Mouse (Mus musculus) spleen, postnatal 36 days (tissue): ENCODE data around the gene Mcpt8.
"Not testable (repeated sequence)": the region's sequence is repeated elsewhere in the genome, so short reads cannot be mapped to it uniquely, and the experiment has no call there.

Experiments
- DNase-seq, 2 experiments: peaks; one replicate each; pipeline ENCODE4 v3.0.0; 2022; ENCODE audit warnings: low spot score in 2 of 2, mixed read lengths in 1 of 2

Mcpt8 gene

DNA sequence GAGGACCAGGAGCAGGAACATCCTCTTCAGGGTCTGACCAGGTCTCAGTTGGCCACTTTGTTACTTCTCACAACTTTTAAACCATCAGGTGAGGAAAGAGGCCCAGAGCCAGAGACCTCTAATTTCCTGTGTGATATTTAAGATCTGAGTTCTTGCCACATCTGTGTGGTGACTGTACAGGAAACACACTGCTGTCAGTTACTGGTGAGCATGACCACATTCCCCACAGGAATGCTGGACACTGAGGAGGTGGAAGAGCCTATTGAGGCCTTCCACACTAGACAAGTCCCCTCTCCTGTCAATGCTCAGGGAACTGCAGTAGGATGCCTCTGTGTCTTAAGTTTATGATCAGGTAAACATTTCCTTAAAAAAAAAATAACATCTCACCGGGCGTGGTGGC, at the start of gene Mcpt8:
TSS of gene Mcpt8 (minus strand) at position 107 of the 400 bp plus-strand sequence.
- no peak for DNase-seq

GRCm38 (mm10) chr14:56133675-56134074, 48.6 kb upstream of the Mcpt8 start:
- not testable (repeated sequence) for DNase-seq

GRCm38 (mm10) chr14:56132508-56132907, 47.4 kb upstream of the Mcpt8 start, which contains the start of gene Gzmd:
Gene Gzmd, minus strand, starts transcription at chr14:56132608.
- DNase-seq: not testable (repeated sequence)

GRCm38 (mm10) chr14:56128341-56128740, 43.3 kb upstream of the Mcpt8 start:
- no peak for DNase-seq

- DNase-seq: no peak
Observed at GRCm38 (mm10) chr14:56123516-56123915, 38.4 kb upstream of the Mcpt8 start.

GRCm38 (mm10) chr14:56120525-56120924, 35.5 kb upstream of the Mcpt8 start, which contains the start of gene Gzme:
Gene Gzme, minus strand, starts transcription at chr14:56120625.
- DNase-seq: no peak

GRCm38 (mm10) chr14:56115531-56116310, 30.6 kb upstream of the Mcpt8 start:
- DNase-seq: not testable (repeated sequence)

GRCm38 (mm10) chr14:56105447-56106180, 20.5 kb upstream of the Mcpt8 start:
- DNase-seq: no peak

GRCm38 (mm10) chr14:56105016-56105415, 19.9 kb upstream of the Mcpt8 start:
- no peak for DNase-seq

- DNase-seq: no peak
Observed at GRCm38 (mm10) chr14:56103452-56103851, 18.4 kb upstream of the Mcpt8 start.

DNA sequence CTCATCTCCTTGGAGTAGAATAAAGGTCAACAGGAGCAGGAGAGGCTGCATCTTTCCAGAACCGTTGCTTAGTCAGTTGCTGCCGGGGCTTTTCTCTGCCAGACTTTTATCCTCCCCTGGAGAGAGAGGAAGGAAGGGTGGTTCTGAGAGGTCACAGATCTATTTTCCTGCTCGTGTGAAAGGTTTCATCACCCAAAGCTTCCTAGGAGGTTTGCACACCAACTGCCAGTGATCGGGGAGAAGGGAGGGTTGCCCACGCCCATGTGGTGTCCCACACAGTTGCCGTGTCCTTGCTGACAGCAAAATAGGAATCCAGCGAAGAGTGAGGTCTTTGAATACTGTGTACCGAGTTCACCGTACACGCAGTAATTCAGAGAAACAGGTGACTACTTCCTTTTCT, 17.3 kb upstream of the Mcpt8 start, which contains the start of gene Ctsg:
TSS of gene Ctsg (minus strand) at position 189 of the 400 bp plus-strand sequence.
- DNase-seq: no peak

GRCm38 (mm10) chr14:56098940-56099339, 13.9 kb upstream of the Mcpt8 start:
- DNase-seq: no peak

GRCm38 (mm10) chr14:56097597-56097996, 12.5 kb upstream of the Mcpt8 start:
- no peak for DNase-seq

DNA sequence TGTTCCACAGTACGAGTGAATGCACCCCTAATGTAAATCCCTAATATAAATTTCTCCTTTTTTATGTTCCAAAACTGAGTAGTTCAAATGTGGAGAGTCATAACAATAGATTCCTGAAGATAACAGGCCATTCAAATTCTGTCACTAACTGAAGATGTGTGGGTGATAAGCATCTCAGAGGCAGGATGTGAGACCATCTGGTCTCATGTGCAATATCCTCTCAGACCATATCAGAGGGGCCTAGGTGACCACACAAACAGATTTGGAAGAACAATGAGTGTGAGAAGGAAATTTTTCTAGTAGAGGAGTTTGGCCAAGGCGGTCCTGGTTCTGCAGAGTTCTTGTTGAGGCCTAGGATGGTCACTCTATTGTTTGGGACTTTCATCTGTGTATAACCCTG, 8.3 kb upstream of the Mcpt8 start:
- DNase-seq: no peak

DNA sequence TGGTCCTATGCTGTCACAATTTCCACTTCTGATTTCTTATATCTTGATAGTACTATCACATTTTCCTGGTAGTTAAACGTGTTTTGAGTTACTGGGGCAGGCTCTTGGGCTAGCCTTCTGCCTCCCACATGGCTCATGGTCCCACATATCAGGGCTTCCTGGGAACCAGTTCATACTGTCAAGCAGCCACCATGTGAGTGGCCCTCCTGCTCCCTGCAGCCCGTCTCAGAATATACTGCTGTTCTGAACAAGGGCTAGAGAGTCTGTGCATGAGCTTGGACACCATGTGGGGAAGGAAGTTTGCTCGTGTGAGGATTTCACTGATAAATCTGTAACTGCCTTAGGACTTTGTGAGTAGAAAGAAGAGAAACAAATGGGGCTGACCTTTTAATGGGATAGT, 1.6 kb upstream of the Mcpt8 start:
- DNase-seq: no peak

GRCm38 (mm10) chr14:56082016-56082415, 3.1 kb downstream of the Mcpt8 start:
- DNase-seq: no peak

GRCm38 (mm10) chr14:56062213-56062612, 22.9 kb downstream of the Mcpt8 start, which contains the start of gene Mcpt4:
Gene Mcpt4, minus strand, starts transcription at chr14:56062313.
- DNase-seq: not testable (repeated sequence)

DNA sequence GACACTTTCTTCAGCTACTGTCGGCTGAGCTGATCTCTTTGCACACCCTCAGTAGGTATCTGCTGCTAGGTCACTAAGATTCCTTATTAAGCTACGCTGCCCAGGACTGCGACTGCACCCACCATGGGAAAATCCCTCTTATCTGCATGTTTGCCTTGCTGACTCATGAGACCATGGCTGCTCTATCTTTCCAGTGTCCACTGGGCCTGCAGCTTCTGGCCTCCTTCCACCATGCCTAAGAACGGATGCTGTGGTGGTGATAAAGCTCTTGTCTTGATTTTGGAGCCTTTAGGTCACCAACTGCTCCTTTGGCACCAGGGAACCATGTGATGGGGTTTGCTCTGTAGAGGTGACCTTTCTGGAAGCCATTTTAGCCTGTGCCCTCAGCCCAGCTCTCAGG, 27.4 kb downstream of the Mcpt8 start:
- DNase-seq: no peak

GRCm38 (mm10) chr14:56055408-56055807, 29.7 kb downstream of the Mcpt8 start:
- DNase-seq: no peak

GRCm38 (mm10) chr14:56041792-56042191, 43.3 kb downstream of the Mcpt8 start, which contains the start of gene Mcpt2:
Gene Mcpt2, plus strand, starts transcription at chr14:56042041.
- DNase-seq: not testable (repeated sequence)

- peak in 1 of 2 experiments; percentile 8 for DNase-seq
Observed at GRCm38 (mm10) chr14:56034433-56034832, 50.6 kb downstream of the Mcpt8 start.
